Mouse (Mus musculus) liver, postnatal 0 days (tissue): ENCODE data around the gene Naa20.

Experiments used
- CTCF ChIP-seq: sonication (generic); IDR thresholded peaks from 2 replicates; pipeline ENCODE4 v1.5.1; 2016; ENCODE audit warnings: antibody characterized with exemption, low read depth
- EP300 ChIP-seq: IDR thresholded peaks from 2 replicates; pipeline ENCODE4 v1.6.1; 2016; ENCODE audit warnings: antibody characterized with exemption, low read depth, mild to moderate bottlenecking

- TF ChIP-seq EP300 (no peak), CTCF (no peak)
These were observed 48.3 kb downstream of the Naa20 start for GRCm38 (mm10) chr2:145950239-145950638.
